12 mouse cellular contexts compared by ENCODE assay signal in genomic region chr16:44648547-44649223, GRCm38 (mm10).
DNase-seq lines count a peak whose midpoint lies in the region; ATAC-seq and TF ChIP-seq lines count a peak whose summit lies in the region.
"Had no signal": no experiment of that assay in that cellular context is flagged by ENCODE, and none has a peak within 500 bp of the region (broad histone marks: within the 10 kb centered on the region; RNA-seq: fewer than 3 reads in every experiment).

No protein-coding gene starts in this region.

- peak overlapping the region; percentile 24 for H3K27ac ChIP-seq in heart, embryonic 11.5 days (ENCODE audit: low read depth, low read length)
- H3K27ac ChIP-seq in stomach, embryonic 14.5 days (ENCODE audit: low read length) = peak overlapping the region; percentile 48; the same call in 1 of the 2 replicates
- H3K27ac ChIP-seq in stomach, postnatal 0 days (replicated peaks) = no peak overlapping the region
- H3K27ac ChIP-seq: macrophage had no signal

- no peak for ATAC-seq in heart, embryonic 11.5 days (replicated peaks; ENCODE audit: insufficient number of reproducible peaks, low FRiP score, low TSS enrichment)
- no peak for ATAC-seq in stomach, embryonic 14.5 days (ENCODE audit: insufficient number of reproducible peaks, insufficient read depth, low FRiP score, low read depth)
- no peak for ATAC-seq in stomach, postnatal 0 days (ENCODE audit: low FRiP score, low TSS enrichment)
- ATAC-seq: forebrain, embryonic 16.5 days had no signal

- no peaks in the 10 kb centered on the region for H3K36me3 ChIP-seq in heart, embryonic 11.5 days (ENCODE audit: control insufficient read depth, insufficient read depth, low read length)
- H3K36me3 ChIP-seq in stomach, embryonic 14.5 days (ENCODE audit: control insufficient read depth, insufficient read depth, low read length) = no peaks in the 10 kb centered on the region
- H3K36me3 ChIP-seq in stomach, postnatal 0 days (ENCODE audit: control insufficient read depth, insufficient read depth, low read length) = no peaks in the 10 kb centered on the region

- WGBS in heart, embryonic 11.5 days (ENCODE audit: insufficient replicate concordance) = 19% methylated on average over 2 of the region's 2 CpGs
- WGBS in stomach, embryonic 14.5 days = 27% methylated on average over 2 of the region's 2 CpGs
- WGBS in stomach, postnatal 0 days = 35% methylated on average over 2 of the region's 2 CpGs

- intact Hi-C loops in heart, postnatal 14 days (cut with DNase I) = loop anchor here (10.0 kb wide), 1 partner anchor 46 kb away; no protein-coding TSS in a partner anchor

- no peak overlapping the region for H3K4me2 ChIP-seq in heart, embryonic 11.5 days
- no peak overlapping the region for H3K4me2 ChIP-seq in stomach, embryonic 14.5 days (replicated peaks; ENCODE audit: low read depth, low read length)
- H3K4me2 ChIP-seq in stomach, postnatal 0 days (replicated peaks; ENCODE audit: low read depth) = no peak overlapping the region

- no peak overlapping the region for H3K4me3 ChIP-seq in heart, embryonic 11.5 days (ENCODE audit: low read depth, low read length)
- no peak overlapping the region for H3K4me3 ChIP-seq in stomach, embryonic 14.5 days (ENCODE audit: low read depth, low read length)
- no peak overlapping the region for H3K4me3 ChIP-seq in stomach, postnatal 0 days (ENCODE audit: low read depth, low read length)

- no peak overlapping the region for H3K9ac ChIP-seq in heart, embryonic 11.5 days (ENCODE audit: low read depth, low read length)
- no peak overlapping the region for H3K9ac ChIP-seq in stomach, embryonic 14.5 days (replicated peaks; ENCODE audit: low read depth, low read length)
- H3K9ac ChIP-seq in stomach, postnatal 0 days (ENCODE audit: low read length) = no peak overlapping the region

- DNase-seq in heart, postnatal 14 days = no peak
- no peak for DNase-seq in stomach, postnatal 0 days (ENCODE audit: low spot score)
- DNase-seq in kidney, postnatal 36 days = peak; percentile 22 to 33
- no peak for DNase-seq in spleen, adult 12 weeks (ENCODE audit: low spot score)
- DNase-seq in spleen, postnatal 36 days (ENCODE audit: low spot score in 2 of 2) = no peak
- no peak for DNase-seq in thymus, postnatal 10 days (ENCODE audit: low spot score in 2 of 2)
- DNase-seq: gastrocnemius, postnatal 14 days; thymus, adult 2 months had no signal

- no peaks in the 10 kb centered on the region for H3K4me1 ChIP-seq in heart, embryonic 11.5 days (ENCODE audit: control insufficient read depth, insufficient read depth, low read length)
- peaks cover 7% of the 10 kb centered on the region for H3K4me1 ChIP-seq in stomach, embryonic 14.5 days (ENCODE audit: control insufficient read depth, insufficient read depth, low read length)
- H3K4me1 ChIP-seq in stomach, postnatal 0 days (replicated peaks; ENCODE audit: control insufficient read depth, insufficient read depth) = no peaks in the 10 kb centered on the region

- no peaks in the 10 kb centered on the region for H3K9me3 ChIP-seq in heart, embryonic 11.5 days (replicated peaks; ENCODE audit: control insufficient read depth, low read length)
- H3K9me3 ChIP-seq in stomach, embryonic 14.5 days (ENCODE audit: control insufficient read depth, low read depth, low read length) = no peaks in the 10 kb centered on the region
- no peaks in the 10 kb centered on the region for H3K9me3 ChIP-seq in stomach, postnatal 0 days (ENCODE audit: control insufficient read depth, low read length)

- TF ChIP-seq CTCF in stomach, postnatal 0 days (IDR thresholded peaks at IDR 0.05; ENCODE audit: low read depth) = no peak

- H3K27me3 ChIP-seq in heart, embryonic 11.5 days (ENCODE audit: control insufficient read depth, insufficient read depth, low read length) = no peaks in the 10 kb centered on the region
- no peaks in the 10 kb centered on the region for H3K27me3 ChIP-seq in stomach, embryonic 14.5 days (ENCODE audit: control insufficient read depth, insufficient read depth, low read length)
- no peaks in the 10 kb centered on the region for H3K27me3 ChIP-seq in stomach, postnatal 0 days (ENCODE audit: control insufficient read depth, insufficient read depth, low read length)

- TF ChIP-seq EP300 in stomach, postnatal 0 days (optimal IDR thresholded peaks at IDR 0.05) = no peak

Comparison
In these comparisons a context has a peak if more than half of its experiments do, and no peak if none do; other contexts are left out.
1. DNase-seq: peak in kidney, postnatal 36 days (2 of 2); none in heart, postnatal 14 days (0 of 2), stomach, postnatal 0 days (single experiment), spleen, adult 12 weeks (single experiment), spleen, postnatal 36 days (0 of 2) and thymus, postnatal 10 days (0 of 2).